In the genomic region with DNA sequence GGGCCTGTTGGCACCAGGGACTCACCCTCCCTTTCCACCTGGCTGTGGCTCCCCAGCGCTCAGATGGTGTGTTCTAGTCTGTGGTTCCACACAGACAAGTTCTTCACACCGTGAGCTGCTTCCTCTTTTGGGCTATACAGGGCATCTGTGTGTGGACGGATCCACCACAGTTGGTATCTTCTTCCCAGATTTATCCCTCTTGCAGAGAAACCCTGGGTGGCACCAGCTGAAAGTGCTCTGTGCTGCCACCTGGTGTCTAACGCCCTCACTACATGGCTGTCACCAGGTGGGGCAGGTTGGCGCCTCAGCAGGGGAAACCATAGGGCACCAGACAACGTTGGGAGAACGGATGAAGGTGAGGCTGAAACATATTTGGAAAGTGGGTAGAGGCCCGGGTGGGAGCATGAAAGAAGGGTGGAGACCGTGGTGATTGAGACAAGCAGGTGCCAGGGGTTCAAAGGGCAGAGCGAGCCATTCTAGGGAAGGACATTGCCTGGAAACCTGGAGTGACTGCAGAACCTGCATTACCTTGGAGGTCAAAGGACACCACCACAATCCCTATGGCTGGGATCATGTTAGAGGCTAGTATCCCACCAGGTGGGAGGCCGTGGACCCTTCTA, we compare ENCODE assay signal across 9 mouse cellular contexts. TPM values are rescaled to one million over a fixed set of nuclear protein-coding genes. Genes with fewer than 3 reads are reported as not detected.
DNase-seq lines count a peak whose midpoint lies in the region; ATAC-seq and TF ChIP-seq lines count a peak whose summit lies in the region.
"Had no signal": no experiment of that assay in that cellular context is flagged by ENCODE, and none has a peak within 500 bp of the region (broad histone marks: within the 10 kb centered on the region; RNA-seq: fewer than 3 reads in every experiment).

No protein-coding gene starts in this region.

- no peak for TF ChIP-seq POLR2A in MEL (IDR thresholded peaks at IDR 0.05; ENCODE audit: control insufficient read depth in 1 of 2, insufficient read depth in 1 of 2, low read depth in 1 of 2, low read length in 2 of 2, poor library complexity in 1 of 2)

- H3K27me3 ChIP-seq in MEL (ENCODE audit: control insufficient read depth in 1 of 2, insufficient read depth in 2 of 2, low read length in 2 of 2): peaks cover 3 to 22% of the 10 kb centered on the region in 2 experiments
- H3K27me3 ChIP-seq in forebrain, embryonic 11.5 days (ENCODE audit: control insufficient read depth, insufficient read depth, low read length): no peaks in the 10 kb centered on the region

- no peak for TF ChIP-seq EP300 in MEL (IDR thresholded peaks at IDR 0.05; ENCODE audit: low read depth in 1 of 2, low read length in 2 of 2)

- H3K27ac ChIP-seq in MEL (ENCODE audit: control insufficient read depth, low read depth, low read length): no peak overlapping the region
- no peak overlapping the region for H3K27ac ChIP-seq in forebrain, embryonic 11.5 days (ENCODE audit: low read depth, low read length)

- H3K4me2 ChIP-seq in forebrain, embryonic 11.5 days (ENCODE audit: low read depth, low read length, severe bottlenecking): no peak overlapping the region

- peak; percentile 65 for DNase-seq in MEL (ENCODE audit: low read depth, low spot score)
- peak; percentile 52 for DNase-seq in c-Kit-positive CD71-negative TER-119-negative erythroid progenitor cells, embryonic 14.5 days (ENCODE audit: low read depth)
- peak; percentile 83 for DNase-seq in forebrain, embryonic 11.5 days (ENCODE audit: low spot score)
- DNase-seq in heart, postnatal 4 days: peak; percentile 89
- peak; percentile 56 for DNase-seq in layer of hippocampus, adult 9-11 months
- DNase-seq in lung, postnatal 25 days (ENCODE audit: low spot score): peak; percentile 81
- peak; percentile 90 for DNase-seq in right cerebral cortex, postnatal 14 days
- peak; percentile 90 for DNase-seq in urinary bladder, postnatal 14 days (ENCODE audit: low spot score)

- no peaks in the 10 kb centered on the region for H3K36me3 ChIP-seq in MEL (ENCODE audit: control insufficient read depth in 1 of 2, insufficient read depth in 2 of 2, low read length in 2 of 2)
- H3K36me3 ChIP-seq in forebrain, embryonic 11.5 days (ENCODE audit: control insufficient read depth, insufficient read depth, low read length): no peaks in the 10 kb centered on the region

- peak; percentile 77 for TF ChIP-seq RAD21 in MEL (IDR thresholded peaks at IDR 0.05; ENCODE audit: low read depth, low read length)

- no peak overlapping the region for H3K4me3 ChIP-seq in MEL (ENCODE audit: control insufficient read depth in 1 of 2, insufficient read depth in 1 of 2, low read depth in 2 of 2, low read length in 2 of 2)
- no peak overlapping the region for H3K4me3 ChIP-seq in forebrain, embryonic 11.5 days (ENCODE audit: low read depth, low read length)
- H3K4me3 ChIP-seq: megakaryocyte, embryonic 14.5 days had no signal

- H3K4me1 ChIP-seq in MEL (ENCODE audit: control insufficient read depth in 1 of 2, insufficient read depth in 2 of 2, low read length in 2 of 2): no peaks in the 10 kb centered on the region
- peaks cover 7% of the 10 kb centered on the region; the same call in 1 of the 2 replicates for H3K4me1 ChIP-seq in forebrain, embryonic 11.5 days (replicated peaks; ENCODE audit: control insufficient read depth, insufficient read depth, low read length)

- no peak overlapping the region for H3K9ac ChIP-seq in MEL (ENCODE audit: control insufficient read depth, low read depth, low read length, poor library complexity, severe bottlenecking)
- H3K9ac ChIP-seq in forebrain, embryonic 11.5 days (ENCODE audit: low read length): no peak overlapping the region

- TF ChIP-seq CTCF in MEL (IDR thresholded peaks at IDR 0.05 in 2 of 3, conservative IDR thresholded peaks at IDR 0.05 in 1 of 3; ENCODE audit: control insufficient read depth in 1 of 3, insufficient read depth in 1 of 3, low read depth in 2 of 3, low read length in 3 of 3, poor library complexity in 1 of 3, severe bottlenecking in 1 of 3): peak; percentile 84 to 97 (median 94)

- 24% methylated on average over 11 of the region's 11 CpGs for WGBS in forebrain, embryonic 11.5 days

- H3K9me3 ChIP-seq in MEL (replicated peaks; ENCODE audit: insufficient read depth, low read length): no peaks in the 10 kb centered on the region
- no peaks in the 10 kb centered on the region for H3K9me3 ChIP-seq in forebrain, embryonic 11.5 days (ENCODE audit: control insufficient read depth, low read length)
- H3K9me3 ChIP-seq: megakaryocyte, embryonic 14.5 days had no signal

- 0 out of 2 replicates have a peak, but pooled peaks have one; percentile 29 for ATAC-seq in forebrain, embryonic 11.5 days (replicated peaks; ENCODE audit: low FRiP score)

- no peaks in the 10 kb centered on the region for H3K79me2 ChIP-seq in MEL (ENCODE audit: control insufficient read depth, insufficient read depth, low read length, poor library complexity)

TF ChIP-seq in MEL, 35 proteins besides CTCF, POLR2A, EP300 and RAD21:
- TF ChIP-seq TCF12 (IDR thresholded peaks at IDR 0.05; ENCODE audit: low read depth, low read length) (no peak), MAX (IDR thresholded peaks at IDR 0.05; ENCODE audit: low read length) (no peak), MXI1 (IDR thresholded peaks at IDR 0.05; ENCODE audit: low read depth, low read length) (no peak), SIN3A (IDR thresholded peaks at IDR 0.05; ENCODE audit: low read length) (peak; percentile 22; the same call in 1 of the 2 replicates), MAZ (IDR thresholded peaks at IDR 0.05; ENCODE audit: low read depth, low read length) (no peak), CHD2 (IDR thresholded peaks at IDR 0.05; ENCODE audit: low read length) (no peak), UBTF (IDR thresholded peaks at IDR 0.05; ENCODE audit: borderline replicate concordance, insufficient read depth, low read depth, low read length) (no peak), ETS1 (IDR thresholded peaks at IDR 0.05; ENCODE audit: low read depth, low read length) (no peak), NRF1 (IDR thresholded peaks at IDR 0.05; ENCODE audit: insufficient read depth, low read depth, low read length, poor library complexity, severe bottlenecking) (no peak), RCOR1 (IDR thresholded peaks at IDR 0.05; ENCODE audit: low read depth, low read length) (peak; percentile 57; the same call in 1 of the 2 replicates), SMC3 (IDR thresholded peaks at IDR 0.05; ENCODE audit: low read depth, low read length) (peak; percentile 100), KAT2A (conservative IDR thresholded peaks at IDR 0.05; ENCODE audit: low read depth, low read length) (no peak), E2F4 (IDR thresholded peaks at IDR 0.05; ENCODE audit: borderline replicate concordance, low read depth, low read length) (no peak), MYB (IDR thresholded peaks at IDR 0.05; ENCODE audit: low read depth, low read length) (no peak), MYC (IDR thresholded peaks at IDR 0.05; ENCODE audit: low read depth, low read length) (no peak), ZC3H11A (IDR thresholded peaks at IDR 0.05; ENCODE audit: low read depth, low read length) (peak; percentile 88)

RNA-seq across cellular contexts. Expression of gene Abcc3, which starts 12.0 kb away (rescaled TPM):
- total RNA-seq in MEL (2012; rRNA removed): 0.13 and 0.27 TPM in 2 replicates
- polyA plus RNA-seq in MEL (2012; ENCODE audit: insufficient read depth in 1 of 2, insufficient read length in 2 of 2, low read depth in 1 of 2, low replicate concordance in 2 of 2, missing spikeins in 1 of 2): under 1 TPM in 1 of 2 experiments, not detected in 1; 0.29 TPM
- 0.49 and 0.57 TPM in 2 replicates for polyA plus RNA-seq in forebrain, embryonic 11.5 days (2014; fragmentation: Nextera tagmentation; extraction: Ambion mirVana)
- total RNA-seq in heart, postnatal 4 days (2021): 1 to 10 TPM; 1.6 to 1.8 TPM
